Mouse (Mus musculus) adrenal gland (tissue): ENCODE measurements around the gene Nudt2.

ENCODE experiments used
- intact Hi-C: fragments of 180-260 bp; cut with DNase I; formaldehyde crosslinking; loops from one replicate; pipeline ENCODE4 v1.15.1; 2025

The Nudt2 gene

DNA sequence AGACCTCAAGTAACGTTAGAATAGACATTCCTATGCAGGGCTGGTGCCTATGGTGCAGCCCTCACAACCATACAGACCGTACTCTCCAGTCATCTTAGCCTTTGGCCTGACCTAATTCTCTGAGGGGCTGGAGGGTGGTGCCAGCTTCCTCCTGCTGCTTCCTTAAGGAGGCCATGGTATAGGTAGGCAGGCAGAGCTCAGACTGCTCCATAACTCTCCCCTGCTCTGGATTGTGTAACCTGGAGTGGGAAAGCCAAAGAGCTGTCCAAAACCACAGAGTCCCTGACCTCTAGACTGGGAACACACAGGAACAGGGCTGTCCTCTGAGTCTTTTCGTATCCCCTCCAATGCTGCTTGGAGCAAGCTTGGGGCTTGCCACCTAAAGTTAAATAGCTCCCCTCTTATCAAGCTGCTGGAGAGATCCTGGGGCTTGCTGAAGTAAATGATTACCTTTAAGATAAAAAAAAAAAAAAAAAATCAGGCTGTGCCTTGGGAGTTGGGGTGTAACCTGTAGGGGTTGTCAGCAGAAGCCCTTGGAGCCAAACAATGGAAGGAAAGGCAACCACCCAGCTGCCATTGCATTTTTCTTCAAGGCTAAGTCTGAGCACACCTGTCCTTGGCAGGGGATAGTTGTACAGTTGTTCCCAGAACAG lies 28.6 kb downstream of the Nudt2 start:
- intact Hi-C loops = no loop called here

DNA sequence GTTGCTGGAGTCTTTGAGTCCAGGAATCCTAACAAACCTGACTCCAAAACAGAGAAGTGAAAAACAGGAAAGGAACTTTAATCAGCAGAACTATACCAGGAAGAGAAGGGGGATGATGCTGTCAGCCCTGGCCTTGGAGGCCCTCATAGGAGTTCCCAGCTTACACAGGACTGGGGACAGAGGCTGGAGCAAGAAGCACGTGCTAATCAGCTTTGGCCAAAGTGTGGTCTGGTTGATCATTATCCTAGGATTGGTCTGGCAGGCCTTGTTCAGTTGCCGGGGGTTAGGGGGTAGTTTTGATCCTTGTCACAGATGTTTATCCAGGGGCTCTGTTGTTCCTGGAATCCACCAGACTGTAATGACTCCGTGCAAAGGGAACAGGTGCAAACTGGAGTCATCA lies 29.4 kb downstream of the Nudt2 start:
- intact Hi-C loops = no loop called here

DNA sequence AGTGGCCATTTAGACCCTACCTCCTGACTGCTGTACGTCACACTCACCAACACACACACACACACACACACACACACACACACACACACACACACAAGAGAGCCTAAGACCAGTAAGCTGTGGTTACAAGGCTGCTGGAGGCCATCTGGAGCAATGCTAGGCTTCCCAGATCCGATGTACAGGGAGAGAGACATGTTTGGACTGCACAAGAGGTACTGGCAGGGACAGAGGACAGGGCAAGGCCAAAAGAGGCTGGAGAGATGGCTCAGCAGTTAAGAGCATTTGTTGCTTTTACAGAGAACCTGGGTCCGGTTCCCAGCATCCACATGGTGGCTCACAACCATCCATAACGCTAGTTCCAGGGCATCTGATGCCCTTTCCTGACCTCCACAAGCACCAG lies 30.1 kb downstream of the Nudt2 start:
- intact Hi-C loops = no loop called here

DNA sequence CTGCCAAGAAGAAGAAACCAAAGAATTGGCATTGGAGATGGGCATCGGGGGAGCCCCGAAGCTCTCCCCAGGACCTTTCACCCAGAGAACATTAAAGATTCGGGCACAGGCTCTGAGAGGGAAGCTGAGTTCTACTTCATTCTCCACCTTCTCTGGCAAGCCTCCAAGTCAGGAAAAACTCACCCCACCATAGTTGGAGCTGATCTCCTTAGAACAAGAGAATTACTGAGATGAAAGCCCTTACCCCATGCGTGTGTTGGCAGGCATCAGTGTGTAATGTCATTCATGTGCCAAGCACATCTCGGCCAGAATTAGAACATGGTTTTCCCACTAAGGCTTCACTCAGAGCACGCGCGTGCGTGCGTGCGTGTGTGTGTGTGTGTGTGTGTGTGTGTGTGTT lies 30.9 kb downstream of the Nudt2 start:
- intact Hi-C loops = no loop called here

DNA sequence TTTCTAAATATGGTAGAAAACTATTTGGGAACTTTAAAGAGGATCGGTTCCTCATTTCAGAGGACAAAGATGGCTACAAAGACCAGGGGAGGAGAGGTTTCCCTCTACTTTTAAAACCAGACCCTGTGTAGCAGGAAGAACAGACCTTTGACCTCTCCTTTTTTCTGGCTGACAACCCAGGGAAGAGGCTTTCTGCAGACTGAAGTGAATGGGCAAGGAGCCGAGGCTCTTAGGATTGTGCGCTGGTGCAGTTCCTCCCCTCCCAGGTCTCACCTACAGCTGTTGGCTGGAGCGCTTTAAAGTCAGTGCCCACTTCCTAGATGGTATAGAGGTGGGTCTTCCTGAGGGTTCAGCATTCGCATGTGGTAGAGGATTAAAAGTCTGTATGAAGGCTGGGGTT lies 32.1 kb downstream of the Nudt2 start:
- intact Hi-C loops = no loop called here

DNA sequence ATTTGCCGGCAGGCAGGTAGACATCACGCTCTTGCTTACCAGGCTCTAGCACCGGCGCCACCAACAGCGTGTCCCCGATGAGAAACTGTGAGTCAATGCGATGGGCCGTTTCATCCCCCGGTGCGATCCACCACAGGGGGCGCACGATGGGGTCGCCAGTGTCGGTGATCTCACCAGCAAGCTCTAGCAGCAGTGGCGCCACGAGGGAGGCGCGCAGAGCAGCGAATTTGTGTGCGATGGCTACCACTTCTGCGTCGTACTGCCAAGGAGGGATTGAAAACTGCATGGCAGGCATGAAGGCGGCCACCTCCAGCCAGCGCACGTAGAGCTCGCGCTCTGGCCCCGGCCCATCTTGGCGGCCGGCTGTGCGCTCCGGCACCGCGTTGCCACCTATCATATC lies 32.6 kb downstream of the Nudt2 start:
- intact Hi-C loops = no loop called here

DNA sequence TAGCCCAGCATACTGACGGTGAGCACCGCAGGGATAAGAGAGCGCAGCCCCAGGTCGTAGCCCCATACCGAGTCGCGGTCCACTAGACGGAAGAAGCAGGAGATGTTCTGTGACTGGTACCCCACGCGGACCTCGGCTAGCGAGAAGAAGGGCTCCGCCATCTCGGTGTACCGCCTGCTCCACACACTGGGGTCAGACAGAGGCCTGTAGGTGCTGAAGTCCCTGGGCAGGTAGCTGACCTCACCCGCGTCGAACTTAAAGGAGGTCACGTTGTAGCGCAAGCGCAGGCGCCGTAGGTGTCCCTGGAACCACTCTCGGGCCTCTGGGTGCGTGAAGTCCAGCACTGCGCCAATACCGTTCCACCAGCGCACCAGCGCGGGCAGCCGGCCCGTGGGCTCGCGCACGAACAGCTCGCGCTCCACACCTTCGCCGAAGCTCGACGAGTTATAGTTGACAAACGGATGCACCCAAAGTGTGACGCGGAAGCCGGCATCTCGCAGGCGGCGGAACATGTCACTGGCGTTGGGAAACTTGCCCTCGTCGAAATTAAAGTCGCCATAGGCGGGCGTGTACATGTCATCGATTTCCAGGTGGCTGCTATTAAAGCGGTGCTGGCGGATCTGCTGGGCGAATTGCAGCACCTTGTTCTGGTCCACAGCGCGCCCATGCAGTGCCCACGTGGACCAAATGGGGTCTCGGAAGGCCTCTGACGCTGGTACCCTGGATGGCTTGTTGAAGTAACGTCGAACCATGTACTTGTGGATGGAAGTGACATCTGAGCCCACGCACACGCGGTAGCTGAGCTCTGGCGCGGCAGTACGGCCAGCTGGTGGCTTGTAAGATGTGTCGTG lies 33.3 kb downstream of the Nudt2 start:
- intact Hi-C loops = no loop called here

DNA sequence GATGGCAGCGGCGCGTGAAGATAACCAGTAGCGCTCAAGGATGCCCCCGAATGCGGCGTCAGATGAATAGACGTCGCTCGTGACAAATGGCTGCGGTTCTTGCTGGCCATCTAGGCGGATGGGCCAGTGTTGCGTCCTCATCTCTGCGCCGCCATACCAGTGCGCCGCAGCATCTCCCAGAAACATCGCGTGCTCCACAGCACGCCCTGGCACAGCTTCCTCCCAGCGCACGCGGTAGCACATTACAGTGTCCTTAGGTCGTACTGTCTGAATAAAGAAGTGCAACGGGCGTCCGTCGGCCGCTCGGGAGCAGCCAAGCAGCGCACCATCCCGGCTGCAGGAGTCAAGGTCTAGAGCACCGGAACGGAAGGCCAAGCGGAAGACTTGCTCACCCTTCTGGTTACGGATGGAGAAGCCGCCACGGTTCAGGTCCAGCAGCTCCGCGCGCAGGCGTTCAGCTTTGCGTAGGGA lies 34.0 kb downstream of the Nudt2 start:
- intact Hi-C loops = no loop called here

DNA sequence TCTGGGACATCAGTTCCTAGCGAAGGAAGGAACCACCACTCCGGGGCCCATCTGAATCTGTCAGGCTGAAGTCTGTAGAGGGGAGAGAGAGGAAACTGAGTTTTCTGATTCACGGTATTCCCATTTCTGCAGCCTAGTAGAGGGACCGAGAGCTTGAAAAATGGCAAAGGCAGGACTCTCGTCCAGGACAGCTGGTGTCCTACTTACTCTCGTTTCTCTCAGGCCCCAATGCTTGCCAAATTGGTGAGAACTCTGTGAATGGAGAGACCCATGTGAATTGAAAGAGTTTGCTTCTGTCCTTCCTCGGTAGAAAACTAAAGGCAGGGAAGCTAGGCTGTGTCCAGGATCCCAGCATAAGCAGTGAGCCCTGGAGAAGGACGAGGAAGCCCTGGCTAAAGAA lies 34.7 kb downstream of the Nudt2 start:
- intact Hi-C loops = no loop called here

DNA sequence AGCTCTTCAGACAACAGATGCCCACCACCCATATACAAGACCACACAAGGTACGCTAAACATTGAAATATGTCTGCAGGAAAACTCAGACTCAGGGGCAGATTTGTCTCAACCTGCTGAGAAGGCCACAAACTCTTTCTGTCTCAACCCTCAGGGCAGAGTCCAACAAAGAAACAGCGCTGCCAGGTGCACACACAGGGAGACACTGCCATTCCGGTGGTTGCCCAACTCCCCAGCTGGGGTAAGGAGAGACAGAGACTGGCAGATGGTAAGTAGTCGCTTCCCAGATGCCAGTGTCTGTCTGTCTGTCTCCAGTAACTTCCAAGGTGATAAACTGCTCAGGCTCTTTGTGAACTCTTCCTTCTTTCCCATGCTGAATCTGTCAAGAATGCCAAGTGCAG lies 35.8 kb downstream of the Nudt2 start:
- intact Hi-C loops = no loop called here

DNA sequence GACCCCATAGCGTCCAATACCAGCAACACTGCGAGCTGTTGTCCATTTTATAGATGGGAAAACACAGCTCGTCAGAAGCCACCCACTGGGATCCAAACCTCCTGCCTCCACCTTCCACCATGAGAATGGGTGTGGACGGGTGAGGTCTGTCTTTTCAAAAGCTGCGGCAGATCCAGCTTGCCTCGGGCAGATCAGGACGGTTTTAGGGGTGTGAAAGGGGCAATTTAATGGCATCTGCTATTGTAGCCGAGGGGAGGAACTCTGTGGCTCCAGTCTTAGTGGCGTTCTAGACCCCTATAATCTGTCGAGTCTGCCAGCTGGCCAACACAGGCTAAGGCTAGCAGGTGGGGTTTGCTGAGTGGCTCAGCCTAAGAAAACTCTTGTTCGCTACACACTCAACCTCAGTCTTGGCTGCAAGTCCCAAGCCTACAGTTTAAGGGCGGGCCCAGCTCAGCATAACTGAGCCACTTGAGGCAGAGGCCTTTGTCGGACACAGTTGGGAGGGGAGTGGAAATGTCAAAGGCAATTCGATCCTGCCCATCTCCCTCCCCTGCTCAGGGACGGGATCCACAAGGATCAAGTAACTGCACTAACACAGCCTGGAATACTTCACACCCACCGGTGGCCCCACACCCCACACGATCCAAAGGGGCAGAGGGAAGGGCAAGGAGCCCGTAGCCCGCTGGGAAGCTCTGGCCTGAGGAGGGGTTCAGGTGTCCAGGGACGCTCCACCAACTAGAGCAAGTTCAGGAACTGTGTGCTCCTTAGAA lies 37.4 kb downstream of the Nudt2 start:
- intact Hi-C loops = no loop called here

DNA sequence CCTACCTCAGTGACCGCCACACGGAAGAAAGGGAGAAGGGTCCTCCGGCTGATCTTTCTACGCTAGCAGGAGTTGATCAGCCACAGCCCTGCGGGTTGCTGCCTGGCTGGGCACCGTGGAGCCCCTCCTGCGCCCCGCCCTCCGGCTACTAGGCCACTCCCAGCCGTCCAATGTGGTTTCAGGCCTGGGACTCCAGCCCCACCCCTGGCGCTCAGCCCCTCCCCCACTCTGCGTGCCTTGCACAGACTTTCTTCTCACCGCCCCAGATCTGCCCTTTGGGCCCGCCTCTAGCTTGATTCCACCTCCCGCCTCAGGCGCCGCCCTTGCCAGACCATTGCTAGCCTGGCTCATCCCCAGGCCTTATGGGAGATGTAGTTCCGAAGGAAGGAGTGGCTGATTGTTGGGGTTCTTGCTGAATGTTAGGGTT lies 38.0 kb downstream of the Nudt2 start, which contains the start of gene AI464131:
Gene AI464131, minus strand, starts transcription at position 91 of the 427 bp plus-strand sequence.
- intact Hi-C loops = no loop called here

DNA sequence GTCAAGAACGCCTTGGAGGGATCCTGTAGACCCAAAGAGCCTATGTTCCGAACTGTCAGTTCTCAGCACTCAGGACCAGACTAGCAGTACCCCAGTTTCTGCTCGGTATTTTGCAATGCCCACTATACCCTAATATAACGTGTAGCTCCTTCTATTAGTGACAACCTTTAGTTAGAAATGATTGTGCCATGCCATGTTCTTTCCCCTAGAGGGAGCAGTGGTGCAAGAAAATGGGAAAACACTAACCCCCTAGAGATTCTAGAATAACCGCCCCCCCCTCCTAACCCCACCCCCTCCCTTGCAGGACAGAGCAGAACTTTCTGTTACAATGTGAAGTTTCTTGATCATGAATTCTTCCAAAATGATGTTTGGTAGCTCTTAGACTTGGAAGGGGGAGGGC lies 39.4 kb downstream of the Nudt2 start:
- intact Hi-C loops = no loop called here

DNA sequence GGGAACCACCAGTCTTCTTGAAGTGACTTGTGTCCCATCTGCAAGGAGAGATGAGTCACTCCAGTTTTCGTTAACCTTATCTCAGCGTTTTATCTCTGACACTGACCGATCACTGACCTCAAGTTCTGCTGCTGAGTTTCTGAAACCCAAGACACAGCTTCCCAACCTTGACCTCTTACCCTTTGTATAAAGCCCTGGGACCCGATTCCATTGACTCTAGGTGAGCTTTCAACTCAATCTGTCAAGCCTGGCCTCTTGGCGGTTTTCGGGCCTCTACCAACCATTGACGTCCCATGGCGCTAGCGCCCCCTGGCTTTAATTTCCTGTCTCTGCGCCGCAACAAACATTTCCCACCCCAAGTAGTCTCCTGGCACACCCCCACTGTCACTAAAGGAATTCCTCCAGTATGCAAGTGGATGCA lies 40.2 kb downstream of the Nudt2 start:
- intact Hi-C loops = loop anchor here (5.0 kb wide), 1 partner anchor 38 kb away; the partner anchor contains the start of gene Nudt2

DNA sequence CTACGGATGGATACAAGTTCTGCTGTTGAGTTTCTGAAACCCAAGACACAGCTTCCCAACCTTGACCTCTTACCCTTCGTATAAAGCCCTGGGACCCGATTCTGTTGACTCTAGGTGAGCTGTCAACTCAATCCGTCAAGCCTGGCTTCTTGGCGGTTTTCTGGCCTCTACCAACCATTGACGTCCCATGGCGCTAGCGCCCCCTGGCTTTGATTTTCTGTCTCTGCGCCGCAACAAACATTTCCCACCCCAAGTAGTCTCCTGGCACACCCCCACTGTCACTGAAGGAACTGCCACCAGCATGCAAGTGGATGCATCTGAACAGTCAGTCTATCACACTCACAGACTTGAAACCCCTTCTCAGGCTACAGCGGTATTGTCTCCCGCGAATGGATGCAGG lies 41.2 kb downstream of the Nudt2 start:
- intact Hi-C loops = loop anchor here (5.0 kb wide), 1 partner anchor 39 kb away; the partner anchor contains the start of gene Nudt2

DNA sequence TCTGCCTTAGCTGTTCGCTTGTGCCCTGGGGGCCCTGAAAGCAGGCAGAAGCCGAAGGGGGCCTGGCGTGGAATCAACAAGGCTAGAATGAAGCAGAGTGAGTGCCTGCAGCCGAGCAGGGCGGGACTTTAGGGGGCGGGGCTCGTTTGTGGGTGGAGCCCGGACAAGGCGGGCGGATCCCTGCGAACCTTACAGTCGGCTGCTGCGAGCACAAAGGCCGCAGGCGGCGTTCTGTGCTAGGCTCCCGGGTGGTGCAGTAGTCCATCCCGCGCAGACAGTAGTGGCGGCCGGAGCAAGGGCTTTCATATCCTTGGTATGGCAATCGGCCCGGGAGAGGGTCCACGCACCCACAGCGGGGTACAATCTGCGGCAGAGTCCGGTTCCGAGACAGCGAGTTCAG lies 42.0 kb downstream of the Nudt2 start:
- intact Hi-C loops = loop anchor here (5.0 kb wide), 1 partner anchor 40 kb away; the partner anchor contains the start of gene Nudt2

DNA sequence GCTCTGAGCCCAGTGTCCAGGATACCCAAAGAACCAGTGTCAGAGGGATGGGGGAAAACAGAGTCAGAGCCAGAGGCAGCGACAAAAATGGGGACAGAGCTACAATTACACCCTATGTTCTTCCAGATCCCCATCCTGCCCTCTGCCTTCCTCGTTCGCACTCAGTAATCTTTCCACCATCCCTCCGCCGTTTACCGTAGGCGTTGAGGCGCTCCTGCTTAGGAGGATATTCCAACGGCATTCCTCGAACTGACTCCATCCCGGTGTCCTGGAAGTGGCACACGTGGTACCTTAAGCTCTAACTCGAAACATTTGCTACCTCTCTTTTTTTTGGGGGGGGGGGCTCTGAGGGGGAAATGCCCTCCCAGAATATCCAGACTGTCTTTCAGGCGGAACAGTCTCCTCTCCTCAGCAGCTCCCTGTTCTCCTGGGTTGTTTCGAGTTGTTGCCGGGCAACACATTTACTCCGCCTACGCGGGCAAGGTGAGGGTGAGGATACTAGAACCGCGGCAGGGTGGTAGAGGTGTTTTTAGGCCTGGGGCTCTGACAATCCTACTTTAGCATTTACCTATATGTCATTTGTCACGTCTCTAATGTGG lies 42.5 kb downstream of the Nudt2 start:
- intact Hi-C loops = loop anchor here (5.0 kb wide), 1 partner anchor 40 kb away; the partner anchor contains the start of gene Nudt2

DNA sequence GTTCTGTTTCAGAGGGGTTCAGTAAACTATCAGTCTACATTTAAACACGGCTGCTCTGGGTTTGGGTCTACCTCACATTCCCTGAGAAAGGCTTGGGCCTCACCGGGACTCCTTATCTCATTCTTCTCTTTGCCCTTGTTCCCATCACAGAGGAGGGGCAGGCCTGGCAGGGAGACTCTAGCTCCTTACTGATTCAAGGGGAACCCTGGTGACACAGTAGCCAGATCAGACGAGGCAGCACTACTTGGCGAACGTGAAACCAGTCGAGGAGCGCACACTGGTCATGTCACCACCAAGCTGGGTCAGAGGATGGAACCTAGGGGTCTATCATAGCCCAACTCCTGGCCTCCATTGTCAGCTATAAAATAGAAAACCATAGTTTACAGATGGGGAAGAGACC lies 43.0 kb downstream of the Nudt2 start:
- intact Hi-C loops = loop anchor here (5.0 kb wide), 1 partner anchor 41 kb away; the partner anchor contains the start of gene Nudt2

DNA sequence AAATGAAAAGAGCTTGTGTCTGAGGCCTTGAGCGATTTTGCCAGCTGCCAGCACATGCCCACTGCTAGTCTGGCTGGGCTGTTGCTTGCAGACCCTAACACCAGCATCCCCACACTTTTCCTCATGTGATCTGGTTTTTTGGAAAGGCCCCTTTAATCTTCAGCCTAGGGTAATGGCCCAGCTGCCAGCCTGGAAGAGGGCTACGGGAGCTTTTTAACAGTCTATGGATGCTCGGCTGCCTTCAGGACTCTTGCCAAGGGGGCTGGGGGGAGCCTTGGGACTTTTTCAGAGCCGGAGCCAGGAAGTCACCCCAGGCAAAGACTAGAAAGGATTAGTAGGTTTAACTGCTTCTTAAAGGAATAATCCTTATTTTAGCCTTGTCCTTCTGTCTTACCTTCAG lies 48.4 kb downstream of the Nudt2 start:
- intact Hi-C loops = no loop called here

DNA sequence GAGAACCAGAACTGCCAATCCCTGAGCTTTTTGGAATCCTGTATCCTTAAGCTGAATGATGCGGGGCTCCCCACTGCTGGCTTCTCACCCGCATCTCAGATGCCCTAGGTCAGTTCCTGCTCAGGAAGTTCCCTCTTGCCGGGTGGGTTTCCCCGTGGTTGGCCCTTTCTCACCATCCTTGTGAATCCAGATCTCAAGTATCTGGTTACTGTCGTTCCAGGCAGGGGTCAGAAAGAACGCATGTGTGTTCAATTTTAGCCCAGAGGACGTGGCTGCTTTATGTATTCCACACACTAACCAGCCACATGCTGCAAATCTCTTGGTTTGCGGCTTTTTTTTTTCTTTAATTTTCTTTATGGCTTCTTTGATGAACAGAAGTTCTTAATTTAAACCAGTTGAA lies 48.8 kb downstream of the Nudt2 start:
- intact Hi-C loops = no loop called here

DNA sequence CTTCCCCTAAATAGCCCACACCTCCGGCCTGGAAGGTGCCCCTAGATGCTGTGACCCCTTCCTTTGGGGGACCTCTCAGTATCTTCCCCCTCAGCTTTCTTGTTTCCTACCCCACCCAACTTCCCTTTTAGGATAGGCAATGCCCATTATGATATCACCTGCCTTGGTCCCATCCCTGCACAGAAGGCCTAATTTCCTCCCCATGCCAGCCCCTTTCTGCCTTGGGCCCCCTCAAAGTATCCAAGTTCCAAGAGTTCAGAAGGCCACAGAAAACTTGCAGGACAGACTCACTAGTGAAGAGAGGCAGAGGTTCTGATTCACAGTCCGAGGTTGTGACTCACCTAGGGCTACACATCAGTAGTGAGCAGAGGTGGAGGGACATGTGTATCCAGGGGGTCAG lies 52.3 kb downstream of the Nudt2 start, which contains the start of gene 1110017D15Rik:
Gene 1110017D15Rik, minus strand, starts transcription at position 101 of the 400 bp plus-strand sequence.
- intact Hi-C loops = no loop called here
